Mouse (Mus musculus): ENCODE data around the gene Dok3.

DNA sequence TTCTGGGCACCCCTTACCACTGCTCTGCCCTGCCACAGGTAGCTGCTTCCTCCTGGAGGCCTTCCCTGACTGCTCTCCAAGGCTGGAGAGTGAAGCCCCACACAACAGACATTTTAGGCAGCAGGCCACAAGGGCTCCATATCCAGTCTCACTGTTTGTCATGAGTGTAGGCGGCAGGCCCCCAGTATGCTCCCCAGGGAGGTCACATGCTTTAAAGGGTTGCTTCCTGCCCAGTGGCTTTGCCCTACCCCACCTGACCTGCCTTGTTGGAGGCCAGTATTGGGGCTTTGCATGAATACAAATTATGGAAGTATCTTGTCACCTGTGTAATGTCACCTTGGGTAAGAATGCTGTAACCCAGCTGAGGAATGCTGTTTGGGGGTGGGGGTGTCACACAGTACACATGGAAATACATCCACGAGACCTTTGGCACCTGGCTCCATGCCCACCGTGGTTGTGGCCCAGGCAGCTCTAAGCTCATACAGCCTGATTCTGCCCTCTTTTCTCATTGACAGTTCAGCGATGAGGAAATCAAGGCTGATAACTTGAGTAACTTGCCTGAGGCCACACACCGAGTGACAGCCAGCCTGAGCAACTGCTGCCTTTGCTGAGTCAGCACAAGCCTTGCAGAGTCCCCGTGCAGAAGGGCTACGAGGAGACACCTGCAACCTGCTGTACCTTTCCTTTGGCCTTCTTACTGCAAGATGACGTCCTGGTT, at the start of gene Dok3:
- no peak for TF ChIP-seq CTCF (IDR thresholded peaks at IDR 0.05; ENCODE audit: control insufficient read depth, insufficient read depth, insufficient read length)
- no peak for TF ChIP-seq MAX (IDR thresholded peaks at IDR 0.05)
- TF ChIP-seq CEBPB (IDR thresholded peaks at IDR 0.05; ENCODE audit: low read depth): no peak
- TF ChIP-seq MYOG (IDR thresholded peaks at IDR 0.05; ENCODE audit: control insufficient read depth, extremely low read depth, insufficient read length): no peak
- TF ChIP-seq USF1 (IDR thresholded peaks at IDR 0.05; ENCODE audit: low read depth): no peak
- no peak for TF ChIP-seq FOSL1 (IDR thresholded peaks at IDR 0.05; ENCODE audit: insufficient read depth, low read length, poor library complexity, severe bottlenecking)
- no peak for TF ChIP-seq MYOD1 (IDR thresholded peaks at IDR 0.05; ENCODE audit: control insufficient read depth, insufficient read length, low read depth)

Measured in C2C12 (cell line).